Mouse (Mus musculus): ENCODE measurements at regions not wholly inside any gene's neighbourhood (a gene's known extent, or its start where the extent isn't known, plus 50 kb on each side); places are given as distances from the start of the nearest gene placed in this dataset.
"Not testable (repeated sequence)": the region's sequence is repeated elsewhere in the genome, so short reads cannot be mapped to it uniquely, and the experiment has no call there.

DNA sequence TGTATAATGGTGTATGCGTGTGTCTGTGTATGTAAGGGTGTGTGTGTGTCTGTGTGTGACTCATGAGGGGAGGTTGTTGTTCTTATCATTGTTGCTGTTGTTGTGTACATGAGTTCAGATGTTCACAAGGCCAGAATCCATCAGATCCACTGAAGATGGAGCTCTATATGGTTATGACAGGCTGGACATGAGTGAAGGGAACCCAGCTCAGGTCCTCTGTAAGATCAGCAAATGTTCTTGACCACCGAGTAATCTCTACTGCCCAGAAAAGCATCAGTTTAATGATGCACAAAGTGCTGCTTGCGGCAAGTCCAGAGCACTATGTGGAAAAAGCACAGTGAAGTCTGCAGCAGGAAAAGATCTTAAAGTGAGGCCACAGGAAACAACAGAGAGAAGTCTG, 77.5 kb downstream of the Gm15319 start:
- DNase-seq (ENCODE audit: low read depth in 1 of 2, low spot score in 2 of 2): not testable (repeated sequence)

GRCm38 (mm10) chr8:20284856-20285255, 78.2 kb downstream of the Gm15319 start:
- peak in 1 of 2 experiments; percentile 35 for DNase-seq (ENCODE audit: low read depth in 1 of 2, low spot score in 2 of 2)

DNA sequence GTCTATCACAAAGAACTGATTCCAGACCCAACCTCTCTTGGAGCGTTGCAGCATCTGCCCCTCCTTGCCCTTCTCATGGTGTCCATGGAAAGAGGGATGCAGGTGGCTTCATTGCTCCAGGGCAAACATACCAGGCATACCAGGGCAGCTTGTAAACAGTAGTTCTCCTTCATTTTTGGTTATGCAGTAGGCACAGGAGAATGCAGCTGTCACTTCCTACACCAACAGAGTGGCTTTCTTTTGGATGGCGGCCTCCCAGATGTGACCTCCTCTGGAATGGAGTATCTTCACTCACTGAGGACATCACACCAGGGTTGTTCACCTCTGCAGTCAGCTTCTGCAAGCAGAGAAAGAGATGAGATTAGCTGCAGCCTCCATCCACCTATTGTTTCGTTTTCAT, 79.9 kb downstream of the Gm15319 start:
- DNase-seq (ENCODE audit: low read depth in 1 of 2, low spot score in 2 of 2): not testable (repeated sequence)

- not testable (repeated sequence) for DNase-seq (ENCODE audit: low read depth in 1 of 2, low spot score in 2 of 2)
These were observed 81.7 kb downstream of the Gm15319 start for GRCm38 (mm10) chr8:20281201-20281887.

GRCm38 (mm10) chr8:20277701-20278100, 85.3 kb downstream of the Gm15319 start:
- DNase-seq (ENCODE audit: low read depth in 1 of 2, low spot score in 2 of 2): not testable (repeated sequence)

- not testable (repeated sequence) for DNase-seq (ENCODE audit: low read depth in 1 of 2, low spot score in 2 of 2)
These were observed 86.3 kb downstream of the Gm15319 start for GRCm38 (mm10) chr8:20276661-20277060.

DNA sequence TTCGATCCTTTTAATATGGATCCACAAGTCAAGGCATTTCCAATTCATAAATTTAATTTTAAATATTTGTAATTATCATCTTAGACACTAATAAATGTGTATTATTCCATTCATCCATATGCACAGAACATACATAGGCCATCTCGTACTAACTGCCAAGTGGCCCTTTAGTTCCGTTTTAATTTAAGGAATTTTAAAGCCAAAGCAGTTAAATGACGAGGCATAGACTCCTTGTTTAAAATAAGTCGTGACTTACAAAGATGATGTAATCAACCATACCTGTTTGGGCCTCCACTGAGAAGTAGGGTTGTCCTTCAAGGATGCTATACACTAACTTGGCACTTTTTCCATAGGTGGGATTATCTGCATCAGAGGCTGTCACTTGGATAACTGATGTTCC, 89.2 kb downstream of the Gm15319 start:
- not testable (repeated sequence) for DNase-seq (ENCODE audit: low read depth in 1 of 2, low spot score in 2 of 2)

- peak in 1 of 2 experiments; percentile 30 for DNase-seq (ENCODE audit: low read depth in 1 of 2, low spot score in 2 of 2)
These were observed 95.4 kb downstream of the Gm15319 start for GRCm38 (mm10) chr8:20267520-20268127.

DNA sequence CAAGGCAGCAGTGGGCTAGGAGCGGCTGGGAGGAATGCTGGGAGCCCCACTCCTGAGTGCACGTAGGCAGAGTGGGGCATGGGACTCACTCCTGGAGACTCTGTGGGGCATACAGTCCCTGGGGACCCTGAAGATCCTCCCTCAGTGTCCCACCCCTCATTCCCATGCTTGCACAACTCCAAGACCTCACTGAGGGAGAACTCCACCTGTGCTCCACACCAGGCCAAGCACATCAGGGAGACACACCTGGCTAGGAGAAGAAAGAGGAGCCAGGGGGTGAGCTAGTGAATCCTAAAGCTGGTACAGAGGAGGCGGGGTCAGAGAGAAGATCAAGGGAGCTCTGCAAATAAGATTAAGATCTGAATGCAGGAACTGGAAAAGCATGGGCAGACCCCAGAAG, 96.2 kb downstream of the Gm15319 start:
- peak in 1 of 2 experiments; percentile 51 for DNase-seq (ENCODE audit: low read depth in 1 of 2, low spot score in 2 of 2)

- not testable (repeated sequence) for DNase-seq (ENCODE audit: low read depth in 1 of 2, low spot score in 2 of 2)
These were observed 98.4 kb downstream of the Gm15319 start for GRCm38 (mm10) chr8:20264612-20265011.

DNA sequence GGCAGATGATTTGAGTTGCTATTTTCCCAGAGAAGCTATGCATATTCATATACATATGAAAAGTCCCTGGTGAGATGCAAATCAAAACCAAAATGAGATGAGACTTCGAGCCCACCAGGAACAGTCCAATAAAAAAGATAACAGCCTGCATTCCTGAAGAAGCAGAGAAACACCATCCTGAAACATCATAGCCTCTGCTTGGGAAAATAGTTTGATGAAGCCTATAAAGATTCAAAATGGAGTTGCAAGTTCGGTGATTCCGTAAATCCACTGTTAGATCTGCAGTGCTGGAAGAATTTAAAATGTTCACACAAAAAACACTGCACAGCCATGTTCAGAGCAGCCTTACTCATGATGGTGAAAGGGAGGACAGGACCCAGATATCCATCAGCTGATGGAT, 98.9 kb downstream of the Gm15319 start:
- not testable (repeated sequence) for DNase-seq (ENCODE audit: low read depth in 1 of 2, low spot score in 2 of 2)

- not testable (repeated sequence) for DNase-seq (ENCODE audit: low read depth in 1 of 2, low spot score in 2 of 2)
These were observed 100.0 kb downstream of the Gm15319 start for GRCm38 (mm10) chr8:20262847-20263570.

DNA sequence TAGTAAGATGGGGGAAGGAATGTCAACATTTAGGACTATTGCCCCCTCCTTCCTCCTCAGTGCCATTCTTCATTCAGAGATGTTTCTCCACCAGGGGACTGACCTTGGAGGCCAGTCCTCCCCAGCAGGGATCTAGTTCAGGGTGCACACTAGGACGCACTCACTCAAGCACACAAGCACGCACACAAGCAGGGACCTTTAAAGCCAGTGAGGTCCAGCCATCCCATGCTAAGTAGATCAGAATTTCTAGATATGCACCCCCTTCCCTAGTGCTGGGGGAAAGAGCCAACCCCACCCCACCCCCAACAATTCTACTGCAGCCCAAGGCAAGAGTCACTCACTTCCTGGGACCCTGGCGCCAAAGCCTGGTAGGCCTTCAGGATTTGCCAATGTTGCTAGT, 100.8 kb downstream of the Gm15319 start:
- not testable (repeated sequence) for DNase-seq (ENCODE audit: low read depth in 1 of 2, low spot score in 2 of 2)

DNA sequence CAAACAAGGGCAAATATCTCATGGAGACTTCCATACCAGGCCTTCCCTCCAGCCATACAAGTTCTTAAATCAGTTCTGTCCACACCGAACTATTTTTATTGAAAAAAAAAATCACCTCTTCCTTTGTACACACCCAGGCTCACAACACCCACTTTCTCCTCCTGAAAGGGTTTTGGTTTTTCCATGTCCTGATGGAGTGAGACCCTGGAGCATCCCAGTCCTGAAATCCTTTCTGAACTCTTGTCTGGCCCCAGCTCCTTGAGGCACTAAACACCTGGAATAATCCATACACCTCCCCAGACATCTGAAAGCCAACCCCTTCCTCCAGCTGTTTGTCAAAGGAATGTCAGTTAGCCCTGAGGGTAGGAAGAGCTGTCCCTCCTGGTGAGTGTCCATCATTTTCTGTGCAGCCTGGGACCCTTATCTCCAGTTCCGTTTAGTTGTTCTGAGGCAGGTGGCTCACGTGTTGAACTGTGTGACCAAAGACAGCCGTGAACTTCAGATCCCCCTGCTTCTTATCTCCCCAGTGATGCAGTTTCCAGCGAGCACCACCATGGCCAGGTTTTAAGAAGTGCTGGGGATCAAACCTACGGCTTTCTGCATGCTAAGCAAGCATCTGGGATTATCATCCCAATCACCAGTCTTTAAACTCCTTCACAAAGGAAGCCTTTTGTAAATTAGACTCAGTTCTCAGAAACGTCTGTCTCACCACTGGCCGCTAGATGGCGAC, 101.4 kb downstream of the Gm15319 start:
- not testable (repeated sequence) for DNase-seq (ENCODE audit: low read depth in 1 of 2, low spot score in 2 of 2)

GRCm38 (mm10) chr8:20261007-20261406, 102.0 kb downstream of the Gm15319 start:
- peak in 1 of 2 experiments; percentile 49 for DNase-seq (ENCODE audit: low read depth in 1 of 2, low spot score in 2 of 2)

DNA sequence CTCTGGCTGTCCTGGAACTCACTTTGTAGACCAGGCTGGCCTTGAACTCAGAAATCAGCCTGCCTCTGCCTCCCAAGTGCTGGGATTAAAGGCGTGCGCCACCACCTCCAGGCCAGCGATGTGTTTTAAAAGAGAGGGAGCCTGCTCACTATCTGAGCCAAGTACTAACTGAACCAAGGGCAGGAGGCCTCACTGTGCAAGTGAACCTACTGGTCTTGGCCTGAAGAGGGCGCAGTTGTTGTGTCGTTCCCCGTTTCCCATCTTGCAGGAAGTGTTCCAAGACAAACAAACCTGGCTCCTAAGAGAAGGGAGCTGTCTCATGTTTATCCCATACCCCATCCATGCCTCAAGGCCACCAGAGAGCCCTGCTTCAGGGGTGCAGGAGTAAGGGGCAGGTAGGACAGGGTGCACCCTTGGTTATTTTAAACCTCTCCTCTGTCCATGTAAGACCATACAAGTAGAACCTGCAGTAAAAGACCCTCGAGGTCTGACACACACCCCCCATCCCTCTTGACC, 102.8 kb downstream of the Gm15319 start:
- not testable (repeated sequence) for DNase-seq (ENCODE audit: low read depth in 1 of 2, low spot score in 2 of 2)

DNA sequence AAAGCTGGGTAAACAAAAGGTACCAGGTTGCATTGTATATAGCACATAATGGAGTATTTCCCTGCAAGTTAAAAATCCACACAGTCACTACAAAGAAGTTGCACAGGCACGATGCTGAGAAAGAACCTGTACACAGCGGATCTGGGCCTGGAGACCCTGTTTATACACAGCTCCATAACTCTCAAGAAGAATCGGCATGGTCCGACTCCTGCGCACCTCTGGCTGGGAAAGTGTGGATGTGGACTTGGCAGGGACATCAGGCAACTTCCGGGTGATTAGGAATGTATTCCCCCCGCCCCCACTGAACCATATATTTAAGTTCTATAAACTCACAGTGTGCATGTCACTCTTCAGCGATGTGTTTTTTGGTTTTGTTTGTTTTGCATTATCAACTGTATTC, 103.3 kb downstream of the Gm15319 start:
- DNase-seq (ENCODE audit: low read depth in 1 of 2, low spot score in 2 of 2): not testable (repeated sequence)

All from monocyte, adult 2 months (primary cell).